Mouse (Mus musculus) testis, adult 2 months (tissue): ENCODE measurements around the gene Ptpn1.

Experiments used
- CTCF ChIP-seq: fragments of 200-500 bp; IDR thresholded peaks from 2 replicates; pipeline ENCODE4 v1.5.1; 2012; ENCODE audit warnings: low read depth, mild to moderate bottlenecking, inconsistent platforms, low read length, moderate library complexity; ENCODE audit not compliant: control insufficient read depth, insufficient read depth, insufficient replicate concordance
- POLR2A ChIP-seq: fragments of 200-500 bp; IDR thresholded peaks from 2 replicates; pipeline ENCODE4 v1.6.1; 2012; ENCODE audit warnings: low read depth, mild to moderate bottlenecking, inconsistent platforms, low read length, moderate library complexity; ENCODE audit not compliant: control insufficient read depth

DNA sequence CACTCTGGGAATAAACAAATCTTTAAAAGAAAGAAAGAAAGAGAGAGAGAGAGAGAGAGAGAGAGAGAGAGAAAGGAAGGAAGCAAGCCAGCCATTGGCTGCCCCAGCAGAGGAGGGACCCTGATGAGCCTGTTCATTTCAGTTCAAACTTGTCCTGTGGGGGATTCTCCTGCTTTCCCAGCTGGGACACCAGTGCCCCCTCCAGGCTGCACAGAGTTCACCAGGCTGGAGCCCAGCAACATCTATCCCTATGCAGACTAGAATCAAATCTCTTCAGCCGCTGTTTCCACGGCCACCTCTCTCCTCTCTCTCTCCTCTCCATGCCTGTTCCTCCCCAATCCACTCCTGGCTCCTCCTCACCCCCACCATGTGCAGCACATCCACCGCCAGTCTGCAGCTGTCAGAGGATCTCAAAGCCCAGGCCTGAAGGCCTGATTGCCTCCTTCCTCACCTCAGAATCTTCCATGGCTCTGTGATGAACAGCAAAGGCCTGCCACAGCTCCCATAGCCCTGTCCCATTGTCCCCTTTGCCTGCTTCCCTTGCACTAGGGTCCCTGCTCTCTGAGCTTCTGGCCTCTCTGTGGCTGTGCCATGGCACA, 67.4 kb downstream of the Ptpn1 start:
- TF ChIP-seq CTCF (no peak), POLR2A (no peak)
